Mouse (Mus musculus): Measurements from ENCODE around the gene Crim1.

The Crim1 gene

GRCm38 (mm10) chr17:78326381-78326780 is 126.3 kb downstream of the Crim1 start:
- WGBS, result 60% methylated on average over 2 of the region's 2 CpGs

GRCm38 (mm10) chr17:78327187-78327586 is 127.1 kb downstream of the Crim1 start:
- 81% methylated on average over 4 of the region's 4 CpGs for WGBS

- 88% methylated on average over 3 of the region's 3 CpGs for WGBS
These were observed 128.2 kb downstream of the Crim1 start for GRCm38 (mm10) chr17:78328287-78328686.

GRCm38 (mm10) chr17:78331438-78331837 is 131.4 kb downstream of the Crim1 start:
- WGBS, result 92% methylated on average over 8 of the region's 8 CpGs

GRCm38 (mm10) chr17:78333275-78333674 is 133.2 kb downstream of the Crim1 start:
- 79% methylated on average over 10 of the region's 10 CpGs for WGBS

- WGBS, result 95% methylated on average over 8 of the region's 8 CpGs
These were observed 135.2 kb downstream of the Crim1 start for GRCm38 (mm10) chr17:78335250-78335649.

GRCm38 (mm10) chr17:78343688-78344087 is 143.6 kb downstream of the Crim1 start:
- WGBS, result 72% methylated on average over 3 of the region's 3 CpGs

GRCm38 (mm10) chr17:78347111-78347801 is 147.2 kb downstream of the Crim1 start:
- WGBS, result 96% methylated on average over 17 of the region's 17 CpGs

GRCm38 (mm10) chr17:78351676-78352499 is 151.8 kb downstream of the Crim1 start:
- 74% methylated on average over 12 of the region's 12 CpGs for WGBS

GRCm38 (mm10) chr17:78352500-78352855 is 152.4 kb downstream of the Crim1 start:
- 94% methylated on average over 3 of the region's 3 CpGs for WGBS

- 80% methylated on average over 2 of the region's 2 CpGs for WGBS
These were observed 154.4 kb downstream of the Crim1 start for GRCm38 (mm10) chr17:78354411-78354810.

- whole genome bisulfite sequencing, result 93% methylated on average over 12 of the region's 12 CpGs
These were observed 154.8 kb downstream of the Crim1 start for GRCm38 (mm10) chr17:78354871-78355270.

- 82% methylated on average over 8 of the region's 8 CpGs for WGBS
These were observed 155.6 kb downstream of the Crim1 start for GRCm38 (mm10) chr17:78355611-78356010.

- 90% methylated on average over 4 of the region's 4 CpGs for WGBS
These were observed 157.7 kb downstream of the Crim1 start for GRCm38 (mm10) chr17:78357753-78358152.

- 47% methylated on average over 7 of the region's 7 CpGs for WGBS
These were observed 158.2 kb downstream of the Crim1 start for GRCm38 (mm10) chr17:78358251-78358726.

GRCm38 (mm10) chr17:78361939-78362728 is 162.1 kb downstream of the Crim1 start:
- 71% methylated on average over 13 of the region's 13 CpGs for WGBS

- 93% methylated on average over 23 of the region's 23 CpGs for WGBS
These were observed 164.7 kb downstream of the Crim1 start for GRCm38 (mm10) chr17:78364555-78365302.

- WGBS, result 86% methylated on average over 7 of the region's 7 CpGs
These were observed 166.0 kb downstream of the Crim1 start for GRCm38 (mm10) chr17:78366070-78366469.

GRCm38 (mm10) chr17:78368481-78368880 is 168.4 kb downstream of the Crim1 start:
- WGBS, result 71% methylated on average over 8 of the region's 8 CpGs

- WGBS, result 79% methylated on average over 1 of the region's 1 CpGs
These were observed 170.4 kb downstream of the Crim1 start for GRCm38 (mm10) chr17:78370445-78370844.

GRCm38 (mm10) chr17:78373174-78373573 is 173.1 kb downstream of the Crim1 start:
- 83% methylated on average over 6 of the region's 6 CpGs for WGBS
